Mouse (Mus musculus) midbrain, postnatal 0 days (tissue): ENCODE measurements around the gene Ddx20. TPM values are rescaled to one million over a fixed set of nuclear protein-coding genes. Genes with fewer than 3 reads are reported as not detected.
A peak's percentile ranks its signal among the peaks of the same experiment; 100 is the strongest.

ENCODE experiments used
- ATAC-seq: fragments of 200-750 bp; cut with Nextera tagmentation; 2 replicates; pipeline ENCODE4 v1.8.0; 2017; ENCODE audit warnings: moderate number of reproducible peaks, mild to moderate bottlenecking, moderate TSS enrichment, moderate library complexity; ENCODE audit not compliant: low FRiP score
- DNase-seq: peaks from one replicate; pipeline ENCODE4 v3.0.0-alpha.2; 2015; ENCODE audit warnings: low spot score
- H3K27ac ChIP-seq: fragments of 300-500 bp; sonication (generic); 2 replicates; pipeline ENCODE4 v1.5.1; 2014; ENCODE audit warnings: low read depth, mild to moderate bottlenecking, low read length, mixed read lengths
- H3K27me3 ChIP-seq: fragments of 300-500 bp; sonication (generic); 2 replicates; pipeline ENCODE4 v1.6.1; 2014; ENCODE audit warnings: low read length, control low read depth, mixed read lengths; ENCODE audit not compliant: insufficient read depth
- H3K36me3 ChIP-seq: fragments of 300-500 bp; sonication (generic); 2 replicates; pipeline ENCODE4 v1.6.1; 2014; ENCODE audit warnings: low read length, control low read depth, mixed read lengths; ENCODE audit not compliant: insufficient read depth
- H3K4me1 ChIP-seq: fragments of 300-500 bp; sonication (generic); 2 replicates; pipeline ENCODE4 v1.6.1; 2014; ENCODE audit warnings: mild to moderate bottlenecking, control low read depth, antibody characterized with exemption, low read length, mixed read lengths; ENCODE audit not compliant: insufficient read depth
- H3K4me2 ChIP-seq: fragments of 300-500 bp; sonication (generic); 2 replicates; pipeline ENCODE4 v1.6.1; 2014; ENCODE audit warnings: low read depth, mild to moderate bottlenecking, low read length, mixed read lengths; ENCODE audit not compliant: poor library complexity, severe bottlenecking
- H3K4me3 ChIP-seq: fragments of 300-500 bp; sonication (generic); 2 replicates; pipeline ENCODE4 v1.5.1; 2014; ENCODE audit warnings: low read depth, mild to moderate bottlenecking, low read length, moderate library complexity
- H3K9ac ChIP-seq: fragments of 300-500 bp; sonication (generic); replicated peaks from 2 replicates; pipeline ENCODE4 v1.6.1; 2014; ENCODE audit warnings: mild to moderate bottlenecking, low read length, moderate library complexity, mixed read lengths; ENCODE audit not compliant: poor library complexity, severe bottlenecking
- H3K9me3 ChIP-seq: fragments of 300-500 bp; sonication (generic); 2 replicates; pipeline ENCODE4 v1.6.1; 2016; ENCODE audit warnings: low read length, control low read depth
- CTCF ChIP-seq: IDR thresholded peaks from 2 replicates; pipeline ENCODE4 v1.5.1; 2016; ENCODE audit warnings: antibody characterized with exemption, mild to moderate bottlenecking
- WGBS: fragments of 180-500 bp; shearing (Covaris S2); extraction: QIAGEN DNeasy Blood & Tissue Kit; methylation state at CpG from one replicate; pipeline ENCODE4 v1.1.7; 2014; 5-methylcytosine and 5-hydroxymethylcytosine counted together
- polyA plus RNA-seq: library from polyadenylated mRNA; unstranded; fragments of >200 nt; fragmentation: Nextera tagmentation; extraction: Ambion mirVana; gene quantifications from 2 replicates; pipeline ENCODE4 v1.2.1, GENCODE M21; 2015
- total RNA-seq: library from RNA; depleted of rRNA; stranded (reverse); fragments of >200 nt; gene quantifications from 2 replicates; pipeline ENCODE4 v1.2.3, GENCODE M21; 2014

The Ddx20 gene
- total and polyA plus RNA-seq, 2 experiments from 2014 or later, result 16.5 to 23.0 TPM

DNA sequence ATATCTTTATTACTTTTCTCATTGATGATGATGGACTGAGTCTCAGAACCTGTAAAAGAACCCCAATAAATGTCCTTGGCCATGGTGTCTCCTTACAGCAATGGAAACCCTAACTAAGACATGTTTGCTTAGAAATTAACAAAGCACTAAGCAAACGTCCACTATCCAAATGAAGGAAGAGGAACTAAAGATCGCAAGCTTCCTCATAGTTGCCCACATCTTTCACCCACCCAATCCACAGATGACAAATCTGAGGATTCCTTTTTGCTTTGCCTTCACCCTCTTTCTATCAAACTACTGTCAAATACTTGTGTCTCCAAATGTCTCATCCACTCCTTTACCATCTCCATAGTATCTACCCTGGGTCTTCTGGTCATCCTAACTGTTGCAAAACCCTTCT lies 1.2 kb upstream of the Ddx20 start:
- Histone ChIP-seq H3K27ac (no peak overlapping the region), H3K4me3 (no peak overlapping the region), H3K27me3 (no peaks in the 10 kb centered on the region), H3K4me2 (no peak overlapping the region), H3K4me1 (no peaks in the 10 kb centered on the region), H3K36me3 (no peaks in the 10 kb centered on the region), H3K9me3 (no peaks in the 10 kb centered on the region), H3K9ac (no peak overlapping the region)
- DNase-seq (no peak), ATAC-seq (no peak)
- TF ChIP-seq CTCF, result no peak
- WGBS, result 95% methylated on average over 2 of the region's 2 CpGs

- H3K36me3 ChIP-seq, result peaks cover 5% of the 10 kb centered on the region; the same call in 1 of the 2 replicates
- peak overlapping the region; percentile 55 for H3K4me2 ChIP-seq
- H3K9me3 ChIP-seq, result no peaks in the 10 kb centered on the region
- no peaks in the 10 kb centered on the region for H3K27me3 ChIP-seq
- H3K4me1 ChIP-seq, result no peaks in the 10 kb centered on the region
- no peak for DNase-seq
- ATAC-seq, result peak; percentile 71
- H3K27ac ChIP-seq, result peak overlapping the region; percentile 62; the same call in 1 of the 2 replicates
- peak overlapping the region; percentile 68 for H3K9ac ChIP-seq
- TF ChIP-seq CTCF, result no peak
- H3K4me3 ChIP-seq, result peak overlapping the region; percentile 60
- WGBS, result 11% methylated on average over 57 of the region's 60 CpGs
Observed at GRCm38 (mm10) chr3:105686394-105687323, 715 bp downstream of the Ddx20 start.

GRCm38 (mm10) chr3:105680346-105680745 lies 7.0 kb downstream of the Ddx20 start:
- H3K36me3 ChIP-seq, result peaks cover 21% of the 10 kb centered on the region
- no peak overlapping the region for H3K4me2 ChIP-seq
- H3K27me3 ChIP-seq, result no peaks in the 10 kb centered on the region
- no peaks in the 10 kb centered on the region for H3K4me1 ChIP-seq
- H3K9ac ChIP-seq, result no peak overlapping the region
- H3K27ac ChIP-seq, result no peak overlapping the region
- DNase-seq, result no peak
- TF ChIP-seq CTCF, result no peak
- no peaks in the 10 kb centered on the region for H3K9me3 ChIP-seq
- no peak overlapping the region for H3K4me3 ChIP-seq
- no peak for ATAC-seq
- WGBS, result 95% methylated on average over 7 of the region's 7 CpGs

DNA sequence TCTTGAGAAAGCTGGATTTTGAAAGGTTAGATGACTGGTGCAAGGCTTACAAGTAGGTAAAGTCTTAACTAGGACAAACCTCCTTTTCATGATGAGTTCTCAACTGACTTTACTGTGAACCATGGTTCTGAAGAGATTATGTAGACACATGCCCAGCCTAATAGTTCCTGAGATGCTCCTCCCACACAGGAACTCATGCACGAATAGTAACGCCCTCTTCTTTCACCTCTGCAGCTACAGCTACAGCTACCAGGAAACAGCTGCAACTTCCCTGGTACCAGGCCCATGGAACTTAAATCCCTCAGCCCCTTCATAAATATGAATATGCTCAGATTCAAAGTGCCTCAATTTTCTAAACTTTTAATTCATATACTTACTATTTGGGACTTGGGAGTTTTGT lies 11.4 kb downstream of the Ddx20 start:
- H3K4me3 ChIP-seq, result no peak overlapping the region
- ATAC-seq, result no peak
- H3K27me3 ChIP-seq, result no peaks in the 10 kb centered on the region
- no peak overlapping the region for H3K4me2 ChIP-seq
- no peaks in the 10 kb centered on the region for H3K9me3 ChIP-seq
- no peak overlapping the region for H3K27ac ChIP-seq
- H3K9ac ChIP-seq, result no peak overlapping the region
- 40% methylated on average over 2 of the region's 2 CpGs for WGBS
- H3K4me1 ChIP-seq, result no peaks in the 10 kb centered on the region
- TF ChIP-seq CTCF, result no peak
- no peak for DNase-seq
- H3K36me3 ChIP-seq, result peaks cover 16% of the 10 kb centered on the region

DNA sequence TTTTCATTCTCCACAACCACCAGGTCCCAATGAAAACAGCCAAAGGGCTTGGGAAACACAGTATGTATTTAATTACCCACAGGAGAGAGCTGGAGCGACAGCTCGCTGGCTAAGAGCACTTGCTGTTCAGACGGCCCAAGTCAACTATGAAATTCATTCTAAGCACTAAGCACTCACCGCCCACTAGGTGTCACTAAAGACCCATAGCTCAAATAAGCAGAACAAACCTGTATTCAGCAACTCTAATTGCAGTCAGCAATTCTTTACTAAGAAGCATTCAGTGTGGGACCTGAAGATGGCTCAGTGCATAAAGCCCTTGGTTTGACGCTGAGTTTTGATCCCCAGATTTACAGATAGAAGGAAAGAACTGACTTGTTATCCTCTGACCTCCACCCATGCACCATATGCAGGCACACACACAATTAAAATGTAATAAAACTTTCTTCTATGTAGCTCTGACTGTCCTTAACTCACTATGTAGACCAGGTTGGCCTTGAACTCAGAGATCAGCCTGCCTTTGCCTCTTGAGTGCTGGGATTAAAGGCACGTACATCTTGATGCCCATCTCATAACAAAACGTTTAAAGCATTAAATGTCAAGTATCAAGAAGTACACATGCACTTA lies 12.7 kb downstream of the Ddx20 start:
- WGBS, result 23% methylated on average over 7 of the region's 7 CpGs
- Histone ChIP-seq H3K4me1 (no peaks in the 10 kb centered on the region), H3K27me3 (no peaks in the 10 kb centered on the region), H3K9ac (no peak overlapping the region), H3K4me3 (no peak overlapping the region), H3K9me3 (no peaks in the 10 kb centered on the region), H3K27ac (no peak overlapping the region), H3K36me3 (peaks cover 21% of the 10 kb centered on the region), H3K4me2 (no peak overlapping the region)
- TF ChIP-seq CTCF, result peak; percentile 96
- ATAC-seq (peak; percentile 78), DNase-seq (peak; percentile 94)

- no peak for TF ChIP-seq CTCF
- 75% methylated on average over 1 of the region's 1 CpGs for WGBS
- no peak for ATAC-seq
- H3K36me3 ChIP-seq, result peaks cover 11% of the 10 kb centered on the region
- no peak overlapping the region for H3K27ac ChIP-seq
- H3K9me3 ChIP-seq, result no peaks in the 10 kb centered on the region
- no peaks in the 10 kb centered on the region for H3K4me1 ChIP-seq
- no peak for DNase-seq
- H3K27me3 ChIP-seq, result no peaks in the 10 kb centered on the region
- no peak overlapping the region for H3K4me2 ChIP-seq
- no peak overlapping the region for H3K9ac ChIP-seq
- H3K4me3 ChIP-seq, result no peak overlapping the region
Observed at GRCm38 (mm10) chr3:105670801-105671200, 16.6 kb downstream of the Ddx20 start.
